Mouse (Mus musculus) ES-Bruce4 (cell line): ENCODE data around the gene Dlg1. TPM values are rescaled to one million over a fixed set of nuclear protein-coding genes. Genes with fewer than 3 reads are reported as not detected.

Experiments
- H3K27ac ChIP-seq: 2 replicates; pipeline ENCODE4 v1.5.1; 2012; ENCODE audit warnings: low read length, inconsistent platforms; ENCODE audit not compliant: insufficient read depth
- H3K27me3 ChIP-seq: 2 replicates; pipeline ENCODE4 v1.6.1; 2012; ENCODE audit warnings: mild to moderate bottlenecking, low read length, inconsistent platforms; ENCODE audit not compliant: control insufficient read depth, poor library complexity, insufficient read depth, severe bottlenecking
- H3K36me3 ChIP-seq: 2 replicates; pipeline ENCODE4 v1.6.1; 2012; ENCODE audit warnings: inconsistent platforms, mild to moderate bottlenecking, low read length, moderate library complexity; ENCODE audit not compliant: control insufficient read depth, poor library complexity, insufficient read depth, severe bottlenecking
- H3K4me1 ChIP-seq: one replicate; pipeline ENCODE4 v1.8.1; 2011; ENCODE audit warnings: low read length; ENCODE audit not compliant: control insufficient read depth, insufficient read depth
- H3K4me3 ChIP-seq: 2 replicates; pipeline ENCODE4 v1.5.1; 2011; ENCODE audit warnings: low read depth, mild to moderate bottlenecking, low read length
- H3K9ac ChIP-seq: 2 replicates; pipeline ENCODE4 v1.6.1; 2012; ENCODE audit warnings: low read depth, mild to moderate bottlenecking, inconsistent platforms; ENCODE audit not compliant: poor library complexity, severe bottlenecking
- H3K9me3 ChIP-seq: replicated peaks from 2 replicates; pipeline ENCODE4 v1.6.1; 2012; ENCODE audit warnings: mild to moderate bottlenecking, low read length, inconsistent platforms; ENCODE audit not compliant: control insufficient read depth, poor library complexity, insufficient read depth, severe bottlenecking
- CTCF ChIP-seq: IDR thresholded peaks from one replicate; pipeline ENCODE4 v1.8.1; 2011; ENCODE audit warnings: low read depth, low read length
- EP300 ChIP-seq: IDR thresholded peaks from 2 replicates; pipeline ENCODE4 v1.6.1; 2011; ENCODE audit warnings: low read depth, low read length; ENCODE audit not compliant: insufficient read depth
- POLR2A ChIP-seq: IDR thresholded peaks from one replicate; pipeline ENCODE4 v1.8.1; 2011; ENCODE audit warnings: low read length; ENCODE audit not compliant: insufficient read depth
- polyA plus RNA-seq: library from polyadenylated mRNA; stranded (reverse); fragments of >200 nt; gene quantifications from 2 replicates; pipeline ENCODE4 v1.2.4, GENCODE M21; 2011; ENCODE audit warnings: low read depth; ENCODE audit not compliant: missing spikeins, insufficient read depth, insufficient read length

Dlg1 gene
- polyA plus RNA-seq, 1 experiment: 154 TPM

DNA sequence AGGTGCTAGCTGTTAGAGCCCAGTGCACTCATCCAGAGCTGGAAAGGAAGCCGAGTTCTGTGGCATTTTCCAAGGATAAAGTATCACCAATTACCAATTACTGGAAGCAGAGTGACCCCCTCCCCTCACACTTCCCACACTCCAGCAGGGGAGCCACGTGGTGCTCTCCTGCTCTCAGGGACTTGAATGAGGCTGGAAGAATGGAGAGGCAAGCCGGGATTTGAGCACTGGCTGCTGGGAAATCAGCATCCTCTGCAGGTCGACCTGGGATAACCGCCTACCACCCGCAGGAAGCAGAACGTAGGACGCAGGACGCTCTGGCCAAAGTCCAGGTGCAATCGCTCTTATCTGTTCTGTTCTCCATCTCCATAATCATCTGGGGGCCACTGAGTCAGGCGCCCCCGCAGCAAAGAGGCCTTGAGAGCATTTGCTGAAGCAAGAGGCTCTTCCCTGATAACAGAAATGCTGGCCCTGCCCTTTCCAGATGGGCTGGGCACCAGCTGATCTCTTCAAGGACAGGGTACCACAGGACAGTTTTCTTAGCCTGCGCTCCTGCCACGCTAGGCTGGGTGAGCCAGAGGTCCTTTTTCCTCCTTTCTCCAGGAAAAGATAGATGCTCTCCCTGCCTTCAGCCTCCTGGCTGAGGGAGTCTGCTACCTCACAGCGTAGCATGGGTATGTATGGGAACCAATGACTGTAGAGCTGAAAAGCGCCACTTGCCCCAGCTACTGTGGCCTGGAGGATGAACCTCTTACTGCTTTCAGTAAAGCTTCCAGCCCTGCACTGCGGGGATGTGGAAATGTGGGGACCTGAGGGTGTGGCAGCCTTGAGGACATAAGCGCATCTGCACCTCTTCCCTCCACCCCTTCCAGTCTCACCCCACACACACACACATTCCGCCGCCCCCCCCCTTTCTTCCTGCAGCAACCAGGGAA is 242.9 kb downstream of the Dlg1 start:
- H3K4me3 ChIP-seq: no peak overlapping the region
- no peak overlapping the region for H3K9ac ChIP-seq
- H3K9me3 ChIP-seq: no peaks in the 10 kb centered on the region
- no peaks in the 10 kb centered on the region for H3K36me3 ChIP-seq
- no peak for TF ChIP-seq EP300
- TF ChIP-seq POLR2A: no peak
- TF ChIP-seq CTCF: no peak
- no peaks in the 10 kb centered on the region for H3K4me1 ChIP-seq
- H3K27ac ChIP-seq: no peak overlapping the region
- no peaks in the 10 kb centered on the region for H3K27me3 ChIP-seq

GRCm38 (mm10) chr16:31906896-31907295 is 243.7 kb downstream of the Dlg1 start:
- no peak for TF ChIP-seq POLR2A
- no peak for TF ChIP-seq EP300
- TF ChIP-seq CTCF: no peak
- H3K4me1 ChIP-seq: no peaks in the 10 kb centered on the region
- no peaks in the 10 kb centered on the region for H3K36me3 ChIP-seq
- no peak overlapping the region for H3K27ac ChIP-seq
- H3K4me3 ChIP-seq: 0 out of 2 replicates have a peak overlapping the region, but pooled peaks have one; percentile 31
- no peaks in the 10 kb centered on the region for H3K9me3 ChIP-seq
- H3K9ac ChIP-seq: no peak overlapping the region
- no peaks in the 10 kb centered on the region for H3K27me3 ChIP-seq

DNA sequence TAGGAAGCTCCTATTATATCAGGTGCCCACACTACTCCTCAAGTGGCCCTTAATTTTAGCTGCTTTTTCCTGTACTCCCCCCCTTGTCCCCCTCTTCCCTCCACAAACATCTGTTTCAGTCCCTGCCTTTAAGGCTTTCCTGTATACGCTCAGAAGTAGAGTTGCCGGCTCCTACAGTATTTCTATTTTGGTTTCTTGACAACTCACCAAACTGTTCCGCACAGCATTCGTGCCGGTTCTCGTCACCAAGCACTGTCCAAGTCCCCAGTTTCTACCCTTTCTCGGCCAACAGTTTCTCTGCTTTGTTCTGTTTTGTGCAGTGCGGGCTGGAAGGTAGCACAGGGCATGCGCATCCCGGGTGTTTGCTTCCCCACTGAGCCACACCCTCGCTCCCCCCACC is 245.7 kb downstream of the Dlg1 start:
- Histone ChIP-seq H3K4me3 (no peak overlapping the region), H3K9me3 (no peaks in the 10 kb centered on the region), H3K4me1 (no peaks in the 10 kb centered on the region), H3K36me3 (no peaks in the 10 kb centered on the region), H3K27me3 (no peaks in the 10 kb centered on the region), H3K27ac (no peak overlapping the region), H3K9ac (no peak overlapping the region)
- TF ChIP-seq CTCF: no peak
- no peak for TF ChIP-seq POLR2A
- no peak for TF ChIP-seq EP300

- Histone ChIP-seq H3K4me3 (no peak overlapping the region), H3K4me1 (no peaks in the 10 kb centered on the region), H3K9ac (no peak overlapping the region), H3K27ac (no peak overlapping the region), H3K36me3 (no peaks in the 10 kb centered on the region), H3K27me3 (no peaks in the 10 kb centered on the region), H3K9me3 (no peaks in the 10 kb centered on the region)
- TF ChIP-seq CTCF: no peak
- no peak for TF ChIP-seq POLR2A
- no peak for TF ChIP-seq EP300
Measured at GRCm38 (mm10) chr16:31910281-31910847, 247.1 kb downstream of the Dlg1 start.

DNA sequence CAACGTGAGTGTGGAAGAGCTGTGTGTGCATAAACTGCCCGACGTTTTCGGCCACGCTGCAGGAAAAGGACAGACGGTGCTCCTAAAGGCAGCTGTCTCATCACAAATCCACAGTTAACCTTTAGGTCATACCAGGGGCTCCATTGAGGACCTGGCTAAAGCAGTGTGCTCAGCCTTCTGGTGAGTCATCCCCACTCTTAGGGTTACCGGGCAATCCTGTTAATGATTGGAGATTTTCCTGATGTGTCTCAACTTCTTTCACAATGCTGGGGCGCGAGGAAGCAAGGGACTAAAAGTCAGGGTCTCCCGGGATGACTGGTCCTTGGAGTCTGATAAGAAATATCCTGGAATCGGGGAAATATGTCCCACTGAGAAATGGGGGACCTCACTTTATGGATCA is 254.5 kb downstream of the Dlg1 start:
- H3K27ac ChIP-seq: no peak overlapping the region
- H3K9ac ChIP-seq: no peak overlapping the region
- no peak overlapping the region for H3K4me3 ChIP-seq
- H3K36me3 ChIP-seq: no peaks in the 10 kb centered on the region
- no peaks in the 10 kb centered on the region for H3K4me1 ChIP-seq
- no peaks in the 10 kb centered on the region for H3K27me3 ChIP-seq
- no peak for TF ChIP-seq POLR2A
- TF ChIP-seq EP300: no peak
- TF ChIP-seq CTCF: no peak
- H3K9me3 ChIP-seq: no peaks in the 10 kb centered on the region

GRCm38 (mm10) chr16:31918248-31918724 is 255.0 kb downstream of the Dlg1 start:
- Histone ChIP-seq H3K4me3 (no peak overlapping the region), H3K36me3 (no peaks in the 10 kb centered on the region), H3K27me3 (no peaks in the 10 kb centered on the region), H3K27ac (no peak overlapping the region), H3K9ac (no peak overlapping the region), H3K9me3 (no peaks in the 10 kb centered on the region), H3K4me1 (no peaks in the 10 kb centered on the region)
- TF ChIP-seq POLR2A (no peak), CTCF (peak; percentile 93), EP300 (no peak)
